ENCODE assay signal across 16 mouse cellular contexts in the genomic region with DNA sequence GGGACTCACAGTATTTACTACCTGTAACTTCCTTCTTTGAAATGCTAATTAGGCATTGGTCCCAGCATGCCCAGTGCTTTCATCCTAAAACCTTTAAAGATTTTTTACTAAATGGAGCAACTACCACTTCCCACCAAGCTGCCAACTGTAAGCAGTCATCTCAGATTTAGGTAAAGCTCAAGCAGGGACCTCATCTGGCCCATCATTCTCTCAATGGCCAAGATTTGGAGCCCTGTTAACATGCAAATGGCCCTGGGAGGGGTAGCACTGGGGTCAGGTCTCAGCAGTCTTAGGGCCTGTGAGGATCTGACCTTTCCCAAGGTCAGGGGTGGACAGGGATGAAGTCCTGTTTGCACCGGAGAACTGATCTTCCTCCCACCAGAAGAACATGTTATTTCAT.
"Had no signal": no experiment of that assay in that cellular context is flagged by ENCODE, and none has a peak within 500 bp of the region (broad histone marks: within the 10 kb centered on the region; RNA-seq: fewer than 3 reads in every experiment).

No protein-coding gene starts in this region.

- H3K9me3 ChIP-seq: midbrain, embryonic 10.5 days; midbrain, embryonic 12.5 days; neural tube, embryonic 13.5 days; stomach, embryonic 15.5 days had no signal

- H3K4me3 ChIP-seq: midbrain, embryonic 10.5 days; midbrain, embryonic 12.5 days; myocyte; neural tube, embryonic 13.5 days; stomach, embryonic 15.5 days had no signal

- H3K4me2 ChIP-seq: lung, embryonic 14.5 days; midbrain, embryonic 12.5 days; neural tube, embryonic 13.5 days; stomach, embryonic 15.5 days had no signal

- DNase-seq: lung, adult 18-20 months; lung, embryonic 14.5 days; lung, postnatal 10 days; lung, postnatal 4 days; midbrain, embryonic 14.5 days; right cerebral cortex, postnatal 14 days; thymus, adult 2 months; thymus, postnatal 25 days; thymus, postnatal 4 days had no signal

- ATAC-seq: midbrain, embryonic 16.5 days had no signal

- H3K4me1 ChIP-seq: midbrain, embryonic 10.5 days; midbrain, embryonic 12.5 days; neural tube, embryonic 13.5 days; stomach, embryonic 15.5 days had no signal

- H3K27ac ChIP-seq: midbrain, embryonic 10.5 days; midbrain, embryonic 12.5 days; neural tube, embryonic 13.5 days; stomach, embryonic 15.5 days; stomach, postnatal 0 days had no signal

- H3K27me3 ChIP-seq: midbrain, embryonic 12.5 days; neural tube, embryonic 13.5 days; stomach, embryonic 15.5 days had no signal

- H3K9ac ChIP-seq: lung, embryonic 14.5 days; midbrain, embryonic 12.5 days; neural tube, embryonic 13.5 days; stomach, embryonic 15.5 days had no signal

- H3K36me3 ChIP-seq: midbrain, embryonic 10.5 days; midbrain, embryonic 12.5 days; neural tube, embryonic 13.5 days; stomach, embryonic 15.5 days had no signal
